Mouse (Mus musculus): Measurements from ENCODE around the gene Cdk17. TPM values are rescaled to one million over a fixed set of nuclear protein-coding genes. Genes with fewer than 3 reads are reported as not detected.

Cdk17 gene
- polyA plus RNA-seq, 1 experiment = 25.8 TPM

GRCm38 (mm10) chr10:93250436-93251317 lies 90.0 kb downstream of the Cdk17 start:
- Histone ChIP-seq H3K27ac (ENCODE audit: insufficient read depth, low read depth, low read length) (no peak overlapping the region), H3K4me1 (ENCODE audit: control insufficient read depth, insufficient read depth, low read length) (peaks cover 7% of the 10 kb centered on the region), H3K4me3 (ENCODE audit: insufficient read depth, low read length) (no peak overlapping the region)
- no peak for TF ChIP-seq POLR2A (IDR thresholded peaks at IDR 0.05; ENCODE audit: borderline replicate concordance, low read depth, low read length)
- TF ChIP-seq CTCF (IDR thresholded peaks at IDR 0.05; ENCODE audit: low read depth, low read length) = no peak

- TF ChIP-seq POLR2A (IDR thresholded peaks at IDR 0.05; ENCODE audit: borderline replicate concordance, low read depth, low read length) = no peak
- no peak for TF ChIP-seq CTCF (IDR thresholded peaks at IDR 0.05; ENCODE audit: low read depth, low read length)
These were observed 90.8 kb downstream of the Cdk17 start for GRCm38 (mm10) chr10:93251426-93251825.

GRCm38 (mm10) chr10:93252661-93253060 lies 92.0 kb downstream of the Cdk17 start:
- H3K4me1 ChIP-seq (ENCODE audit: control insufficient read depth, insufficient read depth, low read length) = peaks cover 10% of the 10 kb centered on the region
- TF ChIP-seq CTCF (IDR thresholded peaks at IDR 0.05; ENCODE audit: low read depth, low read length) (no peak), POLR2A (IDR thresholded peaks at IDR 0.05; ENCODE audit: borderline replicate concordance, low read depth, low read length) (no peak)
- no peak overlapping the region for H3K4me3 ChIP-seq (ENCODE audit: insufficient read depth, low read length)
- H3K27ac ChIP-seq (ENCODE audit: insufficient read depth, low read depth, low read length) = no peak overlapping the region

More at GRCm38 (mm10) chr10:93251426-93251825, 90.8 kb downstream of the Cdk17 start:
- no peak overlapping the region for H3K27ac ChIP-seq (ENCODE audit: insufficient read depth, low read depth, low read length)
- no peak overlapping the region for H3K4me3 ChIP-seq (ENCODE audit: insufficient read depth, low read length)
- H3K4me1 ChIP-seq (ENCODE audit: control insufficient read depth, insufficient read depth, low read length) = peaks cover 5% of the 10 kb centered on the region

- Histone ChIP-seq H3K4me1 (ENCODE audit: control insufficient read depth, insufficient read depth, low read length) (peaks cover 12% of the 10 kb centered on the region), H3K4me3 (ENCODE audit: insufficient read depth, low read length) (no peak overlapping the region), H3K27ac (ENCODE audit: insufficient read depth, low read depth, low read length) (no peak overlapping the region)
- TF ChIP-seq CTCF (IDR thresholded peaks at IDR 0.05; ENCODE audit: low read depth, low read length) (no peak), POLR2A (IDR thresholded peaks at IDR 0.05; ENCODE audit: borderline replicate concordance, low read depth, low read length) (no peak)
These were observed 92.5 kb downstream of the Cdk17 start for GRCm38 (mm10) chr10:93253156-93253555.

GRCm38 (mm10) chr10:93255294-93255693 lies 94.6 kb downstream of the Cdk17 start:
- Histone ChIP-seq H3K27ac (ENCODE audit: insufficient read depth, low read depth, low read length) (no peak overlapping the region), H3K4me1 (ENCODE audit: control insufficient read depth, insufficient read depth, low read length) (peaks cover 20% of the 10 kb centered on the region), H3K4me3 (ENCODE audit: insufficient read depth, low read length) (no peak overlapping the region)
- no peak for TF ChIP-seq POLR2A (IDR thresholded peaks at IDR 0.05; ENCODE audit: borderline replicate concordance, low read depth, low read length)
- no peak for TF ChIP-seq CTCF (IDR thresholded peaks at IDR 0.05; ENCODE audit: low read depth, low read length)

- no peak overlapping the region for H3K4me3 ChIP-seq (ENCODE audit: insufficient read depth, low read length)
- peaks cover 61% of the 10 kb centered on the region for H3K4me1 ChIP-seq (ENCODE audit: control insufficient read depth, insufficient read depth, low read length)
- TF ChIP-seq CTCF (IDR thresholded peaks at IDR 0.05; ENCODE audit: low read depth, low read length) (no peak), POLR2A (IDR thresholded peaks at IDR 0.05; ENCODE audit: borderline replicate concordance, low read depth, low read length) (no peak)
- no peak overlapping the region for H3K27ac ChIP-seq (ENCODE audit: insufficient read depth, low read depth, low read length)
These were observed 99.2 kb downstream of the Cdk17 start for GRCm38 (mm10) chr10:93259826-93260225.

- H3K4me1 ChIP-seq (ENCODE audit: control insufficient read depth, insufficient read depth, low read length) = peaks cover 74% of the 10 kb centered on the region
- H3K27ac ChIP-seq (ENCODE audit: insufficient read depth, low read depth, low read length) = peak overlapping the region; percentile 77
- H3K4me3 ChIP-seq (ENCODE audit: insufficient read depth, low read length) = peak overlapping the region; percentile 26
- TF ChIP-seq POLR2A (IDR thresholded peaks at IDR 0.05; ENCODE audit: borderline replicate concordance, low read depth, low read length) (no peak), CTCF (IDR thresholded peaks at IDR 0.05; ENCODE audit: low read depth, low read length) (no peak)
These were observed 100.7 kb downstream of the Cdk17 start for GRCm38 (mm10) chr10:93261132-93261980.

- Histone ChIP-seq H3K4me1 (ENCODE audit: control insufficient read depth, insufficient read depth, low read length) (peaks cover 75% of the 10 kb centered on the region), H3K4me3 (ENCODE audit: insufficient read depth, low read length) (peak overlapping the region; percentile 26), H3K27ac (ENCODE audit: insufficient read depth, low read depth, low read length) (peak overlapping the region; percentile 77)
- TF ChIP-seq POLR2A (IDR thresholded peaks at IDR 0.05; ENCODE audit: borderline replicate concordance, low read depth, low read length) (no peak), CTCF (IDR thresholded peaks at IDR 0.05; ENCODE audit: low read depth, low read length) (no peak)
These were observed 101.4 kb downstream of the Cdk17 start for GRCm38 (mm10) chr10:93261981-93262499.

GRCm38 (mm10) chr10:93263431-93263830 lies 102.8 kb downstream of the Cdk17 start:
- H3K4me1 ChIP-seq (ENCODE audit: control insufficient read depth, insufficient read depth, low read length) = peaks cover 78% of the 10 kb centered on the region
- TF ChIP-seq POLR2A (IDR thresholded peaks at IDR 0.05; ENCODE audit: borderline replicate concordance, low read depth, low read length) = no peak
- no peak for TF ChIP-seq CTCF (IDR thresholded peaks at IDR 0.05; ENCODE audit: low read depth, low read length)
- no peak overlapping the region for H3K27ac ChIP-seq (ENCODE audit: insufficient read depth, low read depth, low read length)

More at GRCm38 (mm10) chr10:93263431-93263830, 102.8 kb downstream of the Cdk17 start:
- no peak overlapping the region for H3K4me3 ChIP-seq (ENCODE audit: insufficient read depth, low read length)

Data from bone marrow macrophage, adult 2 months (primary cell).